Mouse (Mus musculus): ENCODE data around the gene Plscr3.
A peak's percentile ranks its signal among the peaks of the same experiment; 100 is the strongest.

DNA sequence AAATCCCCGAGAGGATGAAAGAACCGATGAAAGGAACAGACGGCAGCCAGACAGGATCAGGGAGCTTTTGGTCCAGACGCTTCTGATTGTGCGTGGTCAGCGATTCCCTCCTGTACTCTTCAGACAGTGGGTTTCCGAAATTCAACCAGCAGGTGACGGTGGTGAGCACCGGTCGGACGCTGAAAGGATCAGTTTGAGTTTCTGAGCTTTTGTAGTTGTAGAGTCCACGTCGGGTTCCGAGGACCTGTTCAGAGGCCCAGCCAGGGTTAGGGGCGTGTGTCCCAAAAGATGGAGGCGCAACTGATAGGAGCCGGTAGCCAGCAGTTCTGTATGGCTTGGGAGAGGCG is 34.3 kb downstream of the Plscr3 start:
- no peak for TF ChIP-seq POLR2A (IDR thresholded peaks at IDR 0.05; ENCODE audit: extremely low read depth, insufficient read depth, low read length)
- TF ChIP-seq CTCF (IDR thresholded peaks at IDR 0.05; ENCODE audit: extremely low read depth, insufficient read depth, low read length) = peak; percentile 57

All from cortical plate, adult 2 months (tissue).